Mouse (Mus musculus) kidney, postnatal 25 days (tissue): ENCODE measurements at regions not wholly inside any gene's neighbourhood (a gene's known extent, or its start where the extent isn't known, plus 50 kb on each side); places are given as distances from the start of the nearest gene placed in this dataset.
A peak's percentile ranks its signal among the peaks of the same experiment; 100 is the strongest.

Experiments used
- DNase-seq, 2 experiments: peaks; one replicate each; pipeline ENCODE4 v3.0.0; 2021; ENCODE audit warnings: mixed read lengths in 2 of 2

- DNase-seq: no peak
Observed at GRCm38 (mm10) chr14:98728863-98729262, 265.3 kb downstream of the Rpl36a-ps1 start.

GRCm38 (mm10) chr14:98722481-98722880, 271.6 kb downstream of the Rpl36a-ps1 start:
- DNase-seq: no peak

- DNase-seq: no peak
Observed at GRCm38 (mm10) chr14:98721033-98721432, 273.1 kb downstream of the Rpl36a-ps1 start.

- DNase-seq: no peak
Observed at GRCm38 (mm10) chr14:98708045-98708444, 286.1 kb downstream of the Rpl36a-ps1 start.

GRCm38 (mm10) chr14:98707574-98707973, 286.5 kb downstream of the Rpl36a-ps1 start:
- no peak for DNase-seq

GRCm38 (mm10) chr14:98703289-98703688, 290.8 kb downstream of the Rpl36a-ps1 start:
- DNase-seq: no peak

GRCm38 (mm10) chr14:98656533-98656932, 337.6 kb downstream of the Rpl36a-ps1 start:
- DNase-seq: no peak

GRCm38 (mm10) chr14:98654191-98654809, 339.8 kb downstream of the Rpl36a-ps1 start:
- no peak for DNase-seq

GRCm38 (mm10) chr14:98651221-98651620, 342.9 kb downstream of the Rpl36a-ps1 start:
- no peak for DNase-seq

GRCm38 (mm10) chr14:98650520-98650919, 343.6 kb downstream of the Rpl36a-ps1 start:
- DNase-seq: no peak

- DNase-seq: no peak
Observed at GRCm38 (mm10) chr14:98647614-98648013, 346.5 kb downstream of the Rpl36a-ps1 start.

GRCm38 (mm10) chr14:98643756-98644155, 350.4 kb downstream of the Rpl36a-ps1 start:
- DNase-seq: no peak

GRCm38 (mm10) chr14:98642661-98643331, 351.3 kb downstream of the Rpl36a-ps1 start:
- DNase-seq: no peak

- DNase-seq: no peak
Observed at GRCm38 (mm10) chr14:98629026-98629425, 365.1 kb downstream of the Rpl36a-ps1 start.

GRCm38 (mm10) chr14:98626476-98626875, 367.6 kb downstream of the Rpl36a-ps1 start:
- no peak for DNase-seq

- no peak for DNase-seq
Observed at GRCm38 (mm10) chr14:98625867-98626266, 368.3 kb downstream of the Rpl36a-ps1 start.

GRCm38 (mm10) chr14:98605772-98606171, 388.3 kb downstream of the Rpl36a-ps1 start:
- no peak for DNase-seq

- no peak for DNase-seq
Observed at GRCm38 (mm10) chr14:98596252-98596651, 397.9 kb downstream of the Rpl36a-ps1 start.

GRCm38 (mm10) chr14:98589846-98590245, 404.3 kb downstream of the Rpl36a-ps1 start:
- DNase-seq: peak in 1 of 2 experiments; percentile 36

- DNase-seq: no peak
Observed at GRCm38 (mm10) chr14:98571644-98572043, 402.1 kb upstream of the Dach1 start.

- no peak for DNase-seq
Observed at GRCm38 (mm10) chr14:98562002-98562401, 392.4 kb upstream of the Dach1 start.

- DNase-seq: no peak
Observed at GRCm38 (mm10) chr14:98539792-98540191, 370.2 kb upstream of the Dach1 start.

GRCm38 (mm10) chr14:98538267-98538666, 368.7 kb upstream of the Dach1 start:
- no peak for DNase-seq

- DNase-seq: no peak
Observed at GRCm38 (mm10) chr14:98533600-98533999, 364.0 kb upstream of the Dach1 start.

- no peak for DNase-seq
Observed at GRCm38 (mm10) chr14:98520966-98521365, 351.4 kb upstream of the Dach1 start.
